Mouse (Mus musculus) urinary bladder, postnatal 36 days (tissue): ENCODE measurements around the gene Zfp786.
"Not testable (repeated sequence)": the region's sequence is repeated elsewhere in the genome, so short reads cannot be mapped to it uniquely, and the experiment has no call there.

Experiments
- DNase-seq, 2 experiments: peaks; one replicate each; pipeline ENCODE4 v3.0.0; 2022; ENCODE audit warnings: low spot score in 2 of 2, mixed read lengths in 1 of 2

Gene Zfp786

GRCm38 (mm10) chr6:47830104-47831078 is at the start of gene Zfp786:
Gene Zfp786, minus strand, starts transcription at chr6:47830867.
- DNase-seq, result peak; percentile 84 to 90

- DNase-seq, result peak; percentile 46 to 68
These were observed 49.5 kb upstream of the Zfp786 start for GRCm38 (mm10) chr6:47880166-47880565.

GRCm38 (mm10) chr6:47879049-47879716 is 48.5 kb upstream of the Zfp786 start:
- peak; percentile 27 to 57 for DNase-seq

- no peak for DNase-seq
These were observed 47.9 kb upstream of the Zfp786 start for GRCm38 (mm10) chr6:47878593-47878992.

GRCm38 (mm10) chr6:47878133-47878514 is 47.5 kb upstream of the Zfp786 start:
- peak in 1 of 2 experiments; percentile 5 for DNase-seq

GRCm38 (mm10) chr6:47877461-47878132 is 46.9 kb upstream of the Zfp786 start:
- DNase-seq, result peak; percentile 87 to 92

GRCm38 (mm10) chr6:47877058-47877457 is 46.4 kb upstream of the Zfp786 start, which contains the start of gene Zfp282:
Gene Zfp282, plus strand, starts transcription at chr6:47877204.
- no peak for DNase-seq

- DNase-seq, result no peak
These were observed 41.6 kb upstream of the Zfp786 start for GRCm38 (mm10) chr6:47872266-47872665.

- not testable (repeated sequence) for DNase-seq
These were observed 27.1 kb upstream of the Zfp786 start for GRCm38 (mm10) chr6:47857729-47858128.

GRCm38 (mm10) chr6:47857241-47857640 is 26.6 kb upstream of the Zfp786 start:
- DNase-seq, result no peak

GRCm38 (mm10) chr6:47845779-47846178 is 15.1 kb upstream of the Zfp786 start:
- DNase-seq, result no peak

GRCm38 (mm10) chr6:47842337-47842736 is 11.7 kb upstream of the Zfp786 start:
- no peak for DNase-seq

- DNase-seq, result no peak
These were observed 11.2 kb upstream of the Zfp786 start for GRCm38 (mm10) chr6:47841831-47842230.

GRCm38 (mm10) chr6:47841077-47841476 is 10.4 kb upstream of the Zfp786 start:
- no peak for DNase-seq

- DNase-seq, result no peak
These were observed 7.0 kb upstream of the Zfp786 start for GRCm38 (mm10) chr6:47837630-47838029.

GRCm38 (mm10) chr6:47835984-47836521 is 5.4 kb upstream of the Zfp786 start:
- DNase-seq, result peak in 1 of 2 experiments; percentile 31

- peak; percentile 95 to 96 for DNase-seq
These were observed 4.9 kb upstream of the Zfp786 start, which contains the start of gene Zfp398 for GRCm38 (mm10) chr6:47835482-47835983. Gene Zfp398, plus strand, starts transcription at chr6:47835661.

GRCm38 (mm10) chr6:47832220-47832619 is 1.6 kb upstream of the Zfp786 start:
- no peak for DNase-seq

- DNase-seq, result no peak
These were observed 1.7 kb downstream of the Zfp786 start for GRCm38 (mm10) chr6:47828950-47829349.

GRCm38 (mm10) chr6:47827462-47827861 is 3.2 kb downstream of the Zfp786 start:
- DNase-seq, result no peak

GRCm38 (mm10) chr6:47824241-47824640 is 6.4 kb downstream of the Zfp786 start:
- DNase-seq, result no peak
